Mouse (Mus musculus) cortical plate, adult 2 months (tissue): ENCODE data around the gene Mturn. TPM values are rescaled to one million over a fixed set of nuclear protein-coding genes. Genes with fewer than 3 reads are reported as not detected.

ENCODE experiments used
- H3K27ac ChIP-seq: fragments of 200-500 bp; 2 replicates; pipeline ENCODE4 v1.5.1; 2012; ENCODE audit warnings: low read length, control low read depth, inconsistent platforms; ENCODE audit not compliant: insufficient read depth
- H3K4me1 ChIP-seq: fragments of 200-500 bp; 2 replicates; pipeline ENCODE4 v1.6.1; 2011; ENCODE audit warnings: low read length; ENCODE audit not compliant: control insufficient read depth, insufficient read depth
- H3K4me3 ChIP-seq: fragments of 200-500 bp; 2 replicates; pipeline ENCODE4 v1.5.1; 2011; ENCODE audit warnings: mild to moderate bottlenecking, low read length, control low read depth; ENCODE audit not compliant: insufficient read depth
- CTCF ChIP-seq: fragments of 200-500 bp; IDR thresholded peaks from 2 replicates; pipeline ENCODE4 v1.5.1; 2011; ENCODE audit warnings: mild to moderate bottlenecking, control low read depth, low read length; ENCODE audit not compliant: insufficient read depth; ENCODE audit errors: extremely low read depth
- POLR2A ChIP-seq: fragments of 200-500 bp; IDR thresholded peaks from 2 replicates; pipeline ENCODE4 v1.6.1; 2011; ENCODE audit warnings: mild to moderate bottlenecking, low read length, control low read depth; ENCODE audit not compliant: insufficient read depth; ENCODE audit errors: extremely low read depth
- polyA plus RNA-seq: library from polyadenylated mRNA; depleted of rRNA; stranded (reverse); fragments of >200 nt; gene quantifications from 2 replicates; pipeline ENCODE4 v1.2.3, GENCODE M21; 2012; rRNA removed

Mturn gene
- polyA plus RNA-seq, 1 experiment = 51.3 TPM

GRCm38 (mm10) chr6:54752076-54752475 is 70.7 kb downstream of the Mturn start:
- no peak overlapping the region for H3K4me3 ChIP-seq
- H3K27ac ChIP-seq = no peak overlapping the region
- peaks cover 3% of the 10 kb centered on the region; the same call in 1 of the 2 replicates for H3K4me1 ChIP-seq
- no peak for TF ChIP-seq POLR2A
- TF ChIP-seq CTCF = no peak

Other genes starting within 250 kb of the Mturn start
- gene Scrn1, start 115.1 kb upstream of the Mturn start, polyA plus RNA-seq = 102 and 115 TPM in 2 replicates
- 7.3 and 7.8 TPM in 2 replicates for gene Plekha8, start 86.5 kb upstream of the Mturn start, polyA plus RNA-seq
- 11.3 and 11.4 TPM in 2 replicates for gene Fkbp14, start 84.3 kb upstream of the Mturn start, polyA plus RNA-seq
- 6.6 and 8.1 TPM in 2 replicates for gene Znrf2, start 135.3 kb downstream of the Mturn start, polyA plus RNA-seq